Mouse (Mus musculus) olfactory bulb, adult 2 months (tissue): Measurements from ENCODE around the gene Gorasp1.

ENCODE experiments used
- CTCF ChIP-seq: fragments of 200-500 bp; IDR thresholded peaks from 2 replicates; pipeline ENCODE4 v1.5.1; 2012; ENCODE audit warnings: low read depth, mild to moderate bottlenecking, low read length, moderate library complexity; ENCODE audit not compliant: insufficient read depth
- POLR2A ChIP-seq: fragments of 200-500 bp; IDR thresholded peaks from 2 replicates; pipeline ENCODE4 v1.6.1; 2012; ENCODE audit warnings: mild to moderate bottlenecking, low read depth, low read length, moderate library complexity; ENCODE audit not compliant: insufficient read depth

- TF ChIP-seq POLR2A (peak; percentile 84), CTCF (no peak)
Observed at GRCm38 (mm10) chr9:119937005-119937773, at the start of gene Gorasp1, which contains the start of gene Ttc21a.
